Mouse (Mus musculus): ENCODE data around the gene Ing4. TPM values are rescaled to one million over a fixed set of nuclear protein-coding genes. Genes with fewer than 3 reads are reported as not detected.
"Not testable (repeated sequence)": the region's sequence is repeated elsewhere in the genome, so short reads cannot be mapped to it uniquely, and the experiment has no call there.

Gene Ing4
- polyA plus RNA-seq, 1 experiment from 2014 or later: 65.4 TPM

- peaks cover 18% of the 10 kb centered on the region; the same call in 1 of the 2 replicates for H3K36me3 ChIP-seq (ENCODE audit: control insufficient read depth, insufficient read depth)
- peak overlapping the region; percentile 84 for H3K4me3 ChIP-seq (ENCODE audit: low read depth, low read length)
- WGBS: 36% methylated on average over 13 of the region's 13 CpGs
- H3K9me3 ChIP-seq (ENCODE audit: control insufficient read depth): no peaks in the 10 kb centered on the region
- no peak for TF ChIP-seq CTCF (IDR thresholded peaks at IDR 0.05; ENCODE audit: low read depth)
- no peak for ATAC-seq
- no peaks in the 10 kb centered on the region for H3K27me3 ChIP-seq (replicated peaks; ENCODE audit: control insufficient read depth, insufficient read depth, low read length)
- 0 out of 2 replicates have a peak overlapping the region, but pooled peaks have one; percentile 12 for H3K9ac ChIP-seq (ENCODE audit: low read depth, low read length)
- peak overlapping the region; percentile 99; the same call in 1 of the 2 replicates for H3K27ac ChIP-seq (ENCODE audit: low read depth, low read length)
- H3K4me2 ChIP-seq (replicated peaks; ENCODE audit: low read depth): peak overlapping the region; percentile 74
- peaks cover 5% of the 10 kb centered on the region; the same call in 1 of the 2 replicates for H3K4me1 ChIP-seq (replicated peaks; ENCODE audit: control insufficient read depth, insufficient read depth, low read length)
Observed at GRCm38 (mm10) chr6:125008060-125008459, 31.5 kb upstream of the Ing4 start.

DNA sequence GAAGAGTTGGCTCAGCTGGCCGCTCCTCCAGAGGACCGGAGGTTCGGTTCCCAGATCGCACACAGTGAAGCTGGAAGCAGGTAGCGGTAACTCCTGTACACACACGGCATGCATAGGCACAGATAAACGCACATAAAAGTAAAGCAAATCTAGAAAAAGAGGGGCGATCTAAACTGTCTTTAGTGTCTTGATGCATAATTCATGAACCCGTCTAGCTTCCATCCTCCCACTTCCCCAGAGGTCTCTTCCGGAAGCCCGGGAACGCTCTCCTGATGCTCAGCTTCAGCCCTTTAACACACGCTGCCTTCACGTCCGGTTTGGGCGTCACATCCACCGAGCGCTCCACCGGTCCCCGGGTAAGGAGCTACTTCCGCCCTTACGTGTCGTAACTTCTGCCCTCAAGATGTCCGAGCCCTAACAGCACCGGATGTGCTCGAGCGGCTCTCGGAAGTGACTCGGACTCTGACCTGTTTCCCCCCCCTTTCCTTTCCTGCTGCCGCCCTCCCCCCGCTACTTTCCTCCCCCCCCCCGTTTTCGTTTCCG is 30.9 kb upstream of the Ing4 start:
- TF ChIP-seq CTCF (IDR thresholded peaks at IDR 0.05; ENCODE audit: low read depth): no peak
- WGBS: under 1% methylated on average over 33 of the region's 34 CpGs

DNA sequence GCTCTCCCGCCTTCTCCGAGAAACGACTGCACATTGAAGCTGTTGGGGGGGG is 30.6 kb upstream of the Ing4 start, which contains the start of gene Zfp384:
TSS of gene Zfp384 (plus strand) at position 17 of the 52 bp plus-strand sequence.
- Histone ChIP-seq H3K9ac (ENCODE audit: low read depth, low read length) (peak within 1 kb of the TSS; percentile 99), H3K4me3 (ENCODE audit: low read depth, low read length) (peak within 1 kb of the TSS; percentile 84), H3K27me3 (replicated peaks; ENCODE audit: control insufficient read depth, insufficient read depth, low read length) (no peaks in the 10 kb centered on the region), H3K4me2 (replicated peaks; ENCODE audit: low read depth) (peak within 1 kb of the TSS; percentile 74), H3K36me3 (ENCODE audit: control insufficient read depth, insufficient read depth) (peaks cover 21% of the 10 kb centered on the region), H3K9me3 (ENCODE audit: control insufficient read depth) (no peaks in the 10 kb centered on the region), H3K4me1 (replicated peaks; ENCODE audit: control insufficient read depth, insufficient read depth, low read length) (peaks cover 5% of the 10 kb centered on the region; the same call in 1 of the 2 replicates), H3K27ac (ENCODE audit: low read depth, low read length) (peak within 1 kb of the TSS; percentile 99)
- no peak for ATAC-seq
- WGBS: 0% methylated on average over 3 of the region's 3 CpGs
- TF ChIP-seq CTCF (IDR thresholded peaks at IDR 0.05; ENCODE audit: low read depth): no peak

More for the DNA sequence above, 30.9 kb upstream of the Ing4 start:
- H3K36me3 ChIP-seq (ENCODE audit: control insufficient read depth, insufficient read depth): peaks cover 18% of the 10 kb centered on the region; the same call in 1 of the 2 replicates
- no peaks in the 10 kb centered on the region for H3K9me3 ChIP-seq (ENCODE audit: control insufficient read depth)
- H3K4me2 ChIP-seq (replicated peaks; ENCODE audit: low read depth): peak overlapping the region; percentile 74
- H3K27me3 ChIP-seq (replicated peaks; ENCODE audit: control insufficient read depth, insufficient read depth, low read length): no peaks in the 10 kb centered on the region
- ATAC-seq: peak; percentile 97
- peak overlapping the region; percentile 99 for H3K27ac ChIP-seq (ENCODE audit: low read depth, low read length)
- H3K4me3 ChIP-seq (ENCODE audit: low read depth, low read length): peak overlapping the region; percentile 84
- peaks cover 5% of the 10 kb centered on the region; the same call in 1 of the 2 replicates for H3K4me1 ChIP-seq (replicated peaks; ENCODE audit: control insufficient read depth, insufficient read depth, low read length)
- peak overlapping the region; percentile 99 for H3K9ac ChIP-seq (ENCODE audit: low read depth, low read length)

DNA sequence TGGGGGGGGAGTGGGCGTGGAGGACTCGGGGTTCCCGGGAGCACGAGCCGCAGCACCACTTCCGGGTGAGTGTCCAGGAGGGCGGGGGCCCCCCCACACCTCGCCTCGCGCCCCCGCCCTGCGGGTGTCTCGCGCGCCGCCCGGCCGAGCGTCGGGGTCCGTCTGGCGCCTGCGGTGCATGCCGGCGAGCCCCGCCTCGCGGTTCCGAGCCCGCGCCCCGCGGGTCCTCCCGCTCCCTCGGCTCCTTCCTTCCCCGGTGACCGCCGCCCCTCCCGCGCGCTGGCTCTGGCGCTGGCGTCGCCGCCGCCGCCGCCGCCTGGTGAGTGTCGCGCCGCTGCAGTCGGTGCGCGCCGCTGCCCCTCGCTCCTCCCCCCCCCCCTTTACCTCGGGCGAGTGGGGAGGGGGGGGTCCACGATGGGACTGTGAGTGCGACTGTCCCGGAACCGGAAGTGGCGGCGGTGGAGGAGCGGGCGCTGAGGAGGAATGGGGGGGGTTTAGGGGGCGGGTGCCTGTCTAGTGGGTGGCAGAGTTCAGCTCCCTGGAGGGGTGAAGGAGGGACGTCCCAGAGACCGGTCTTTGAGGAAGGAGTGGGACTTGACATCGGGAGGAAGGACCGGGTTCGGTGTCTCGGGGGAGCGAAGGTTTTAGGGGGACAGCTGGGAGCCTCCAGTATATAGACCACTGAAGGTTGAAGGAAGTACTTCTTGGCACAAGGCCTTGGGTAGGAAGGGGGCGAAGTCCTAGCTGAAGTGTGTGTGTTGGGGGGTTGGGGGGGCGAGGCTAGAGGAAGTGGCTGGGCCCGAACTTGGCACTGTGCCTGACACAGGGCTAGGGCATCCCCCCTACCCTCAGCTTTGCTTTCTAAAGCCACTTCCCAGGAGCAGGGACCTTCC is 30.1 kb upstream of the Ing4 start:
- Histone ChIP-seq H3K27me3 (replicated peaks; ENCODE audit: control insufficient read depth, insufficient read depth, low read length) (no peaks in the 10 kb centered on the region), H3K9me3 (ENCODE audit: control insufficient read depth) (no peaks in the 10 kb centered on the region), H3K4me2 (replicated peaks; ENCODE audit: low read depth) (peak overlapping the region; percentile 74), H3K36me3 (ENCODE audit: control insufficient read depth, insufficient read depth) (peaks cover 25% of the 10 kb centered on the region), H3K4me3 (ENCODE audit: low read depth, low read length) (peak overlapping the region; percentile 84), H3K27ac (ENCODE audit: low read depth, low read length) (peak overlapping the region; percentile 99), H3K9ac (ENCODE audit: low read depth, low read length) (peak overlapping the region; percentile 99), H3K4me1 (replicated peaks; ENCODE audit: control insufficient read depth, insufficient read depth, low read length) (peaks cover 5% of the 10 kb centered on the region; the same call in 1 of the 2 replicates)
- WGBS: 2% methylated on average over 59 of the region's 78 CpGs
- no peak for TF ChIP-seq CTCF (IDR thresholded peaks at IDR 0.05; ENCODE audit: low read depth)
- ATAC-seq: peak; percentile 83

DNA sequence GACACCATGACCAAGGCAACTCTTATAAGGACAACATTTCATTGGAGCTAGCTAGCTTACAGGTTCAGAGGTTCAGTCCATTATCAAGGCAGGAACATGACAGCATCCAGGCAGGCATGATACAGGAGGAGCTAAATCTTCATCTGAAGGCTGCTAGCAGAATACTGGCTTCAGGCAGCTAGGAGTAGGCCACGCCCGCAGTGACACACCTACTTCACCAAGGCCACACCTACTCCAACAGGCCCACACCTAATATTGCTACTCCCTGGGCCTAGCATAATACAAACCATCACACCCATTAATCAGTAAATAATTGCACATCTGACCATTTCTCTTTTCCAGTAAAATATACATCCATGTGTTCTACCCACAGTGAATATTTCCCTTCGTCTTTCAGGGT is 21.9 kb upstream of the Ing4 start:
- Histone ChIP-seq H3K36me3 (ENCODE audit: control insufficient read depth, insufficient read depth) (peaks cover 50% of the 10 kb centered on the region), H3K4me1 (replicated peaks; ENCODE audit: control insufficient read depth, insufficient read depth, low read length) (no peaks in the 10 kb centered on the region), H3K9me3 (ENCODE audit: control insufficient read depth) (no peaks in the 10 kb centered on the region), H3K9ac (ENCODE audit: low read depth, low read length) (no peak overlapping the region), H3K4me2 (replicated peaks; ENCODE audit: low read depth) (no peak overlapping the region), H3K4me3 (ENCODE audit: low read depth, low read length) (no peak overlapping the region), H3K27me3 (replicated peaks; ENCODE audit: control insufficient read depth, insufficient read depth, low read length) (no peaks in the 10 kb centered on the region), H3K27ac (ENCODE audit: low read depth, low read length) (no peak overlapping the region)
- 91% methylated on average over 3 of the region's 3 CpGs for WGBS
- peak; percentile 41; the same call in 1 of the 2 replicates for ATAC-seq
- no peak for TF ChIP-seq CTCF (IDR thresholded peaks at IDR 0.05; ENCODE audit: low read depth)

GRCm38 (mm10) chr6:125030532-125030931 is 9.0 kb upstream of the Ing4 start:
- H3K9ac ChIP-seq (ENCODE audit: low read depth, low read length); H3K4me1 ChIP-seq (replicated peaks; ENCODE audit: control insufficient read depth, insufficient read depth, low read length); H3K27ac ChIP-seq (ENCODE audit: low read depth, low read length); H3K4me2 ChIP-seq (replicated peaks; ENCODE audit: low read depth); H3K27me3 ChIP-seq (replicated peaks; ENCODE audit: control insufficient read depth, insufficient read depth, low read length); H3K9me3 ChIP-seq (ENCODE audit: control insufficient read depth); H3K4me3 ChIP-seq (ENCODE audit: low read depth, low read length): not testable (repeated sequence)
- WGBS: 33% methylated on average over 7 of the region's 9 CpGs
- peak; percentile 16; the same call in 1 of the 2 replicates for ATAC-seq
- peaks cover 55% of the 10 kb centered on the region for H3K36me3 ChIP-seq (ENCODE audit: control insufficient read depth, insufficient read depth)
- peak; percentile 96 for TF ChIP-seq CTCF (IDR thresholded peaks at IDR 0.05; ENCODE audit: low read depth)
